Mouse (Mus musculus) midbrain, embryonic 12.5 days (tissue): ENCODE results near the gene Stpg4. TPM values are rescaled to one million over a fixed set of nuclear protein-coding genes. Genes with fewer than 3 reads are reported as not detected.

Experiments used
- ATAC-seq: fragments of 200-750 bp; cut with Nextera tagmentation; 2 replicates; pipeline ENCODE4 v1.8.0; 2017; ENCODE audit warnings: low read depth, moderate TSS enrichment, moderate library complexity; ENCODE audit not compliant: low FRiP score
- H3K27ac ChIP-seq: fragments of 300-500 bp; sonication (generic); replicated peaks from 2 replicates; pipeline ENCODE4 v1.5.1; 2016; ENCODE audit warnings: mild to moderate bottlenecking
- H3K27me3 ChIP-seq: fragments of 300-500 bp; sonication (generic); 2 replicates; pipeline ENCODE4 v1.6.1; 2016; ENCODE audit warnings: mild to moderate bottlenecking
- H3K36me3 ChIP-seq: fragments of 300-500 bp; sonication (generic); 2 replicates; pipeline ENCODE4 v1.6.1; 2016
- H3K4me1 ChIP-seq: fragments of 300-500 bp; sonication (generic); 2 replicates; pipeline ENCODE4 v1.6.1; 2016
- H3K4me2 ChIP-seq: fragments of 300-500 bp; sonication (generic); replicated peaks from 2 replicates; pipeline ENCODE4 v1.6.1; 2016; ENCODE audit warnings: mild to moderate bottlenecking, moderate library complexity
- H3K4me3 ChIP-seq: fragments of 300-500 bp; sonication (generic); 2 replicates; pipeline ENCODE4 v1.5.1; 2016; ENCODE audit warnings: mild to moderate bottlenecking
- H3K9ac ChIP-seq: fragments of 300-500 bp; sonication (generic); replicated peaks from 2 replicates; pipeline ENCODE4 v1.6.1; 2016; ENCODE audit warnings: mild to moderate bottlenecking, moderate library complexity
- H3K9me3 ChIP-seq: fragments of 300-500 bp; sonication (generic); 2 replicates; pipeline ENCODE4 v1.6.1; 2016; ENCODE audit warnings: mild to moderate bottlenecking
- WGBS: fragments of 180-500 bp; shearing (Covaris S2); methylation state at CpG from one replicate; pipeline ENCODE4 v1.1.7; 2016; 5-methylcytosine and 5-hydroxymethylcytosine counted together
- polyA plus RNA-seq: library from polyadenylated mRNA; unstranded; fragments of >200 nt; fragmentation: Nextera tagmentation; extraction: Ambion mirVana; gene quantifications from 2 replicates; pipeline ENCODE4 v1.2.1, GENCODE M21; 2016

The Stpg4 gene
- polyA plus RNA-seq, 1 experiment from 2014 or later: not detected

- ATAC-seq: no peak
- Histone ChIP-seq H3K4me2 (no peak overlapping the region), H3K27ac (no peak overlapping the region), H3K4me3 (no peak overlapping the region), H3K4me1 (peaks cover 12% of the 10 kb centered on the region), H3K9me3 (no peaks in the 10 kb centered on the region), H3K9ac (no peak overlapping the region), H3K36me3 (no peaks in the 10 kb centered on the region), H3K27me3 (no peaks in the 10 kb centered on the region)
- 75% methylated on average over 18 of the region's 18 CpGs for WGBS
Observed at GRCm38 (mm10) chr17:87344441-87345251, 82.9 kb downstream of the Stpg4 start.

GRCm38 (mm10) chr17:87343060-87343703 lies 84.4 kb downstream of the Stpg4 start:
- H3K9ac ChIP-seq: no peak overlapping the region
- H3K9me3 ChIP-seq: no peaks in the 10 kb centered on the region
- no peak overlapping the region for H3K4me2 ChIP-seq
- H3K4me3 ChIP-seq: no peak overlapping the region
- ATAC-seq: no peak
- H3K27me3 ChIP-seq: no peaks in the 10 kb centered on the region
- no peak overlapping the region for H3K27ac ChIP-seq
- WGBS: 71% methylated on average over 8 of the region's 8 CpGs
- H3K36me3 ChIP-seq: no peaks in the 10 kb centered on the region
- H3K4me1 ChIP-seq: peaks cover under 1% of the 10 kb centered on the region; the same call in 1 of the 2 replicates

Other genes starting within 250 kb of the Stpg4 start
- gene Mcfd2, start 161.8 kb downstream of the Stpg4 start, polyA plus RNA-seq: 53.6 and 57.5 TPM in 2 replicates
- gene Ttc7, start 144.9 kb downstream of the Stpg4 start, polyA plus RNA-seq: 4.6 and 5.7 TPM in 2 replicates
- 1,064 and 1,134 TPM in 2 replicates for gene Calm2, start 19.2 kb upstream of the Stpg4 start, polyA plus RNA-seq
- gene Epcam, start 208.2 kb upstream of the Stpg4 start, polyA plus RNA-seq: 5.4 and 7.6 TPM in 2 replicates
- gene Msh2, start 244.6 kb upstream of the Stpg4 start, polyA plus RNA-seq: 116 and 118 TPM in 2 replicates